Mouse (Mus musculus) olfactory bulb, adult 2 months (tissue): ENCODE measurements around the gene Brpf3. TPM values are rescaled to one million over a fixed set of nuclear protein-coding genes. Genes with fewer than 3 reads are reported as not detected.
"Not testable (repeated sequence)": the region's sequence is repeated elsewhere in the genome, so short reads cannot be mapped to it uniquely, and the experiment has no call there.

Experiments
- H3K27ac ChIP-seq: fragments of 200-500 bp; 2 replicates; pipeline ENCODE4 v1.5.1; 2012; ENCODE audit warnings: low read depth, low read length; ENCODE audit not compliant: insufficient read depth
- H3K4me1 ChIP-seq: fragments of 200-500 bp; 2 replicates; pipeline ENCODE4 v1.6.1; 2012; ENCODE audit warnings: low read length; ENCODE audit not compliant: control insufficient read depth, insufficient read depth
- H3K4me3 ChIP-seq: fragments of 200-500 bp; 2 replicates; pipeline ENCODE4 v1.5.1; 2012; ENCODE audit warnings: mild to moderate bottlenecking, low read depth, low read length, moderate library complexity; ENCODE audit not compliant: insufficient read depth
- CTCF ChIP-seq: fragments of 200-500 bp; IDR thresholded peaks from 2 replicates; pipeline ENCODE4 v1.5.1; 2012; ENCODE audit warnings: low read depth, mild to moderate bottlenecking, low read length, moderate library complexity; ENCODE audit not compliant: insufficient read depth
- POLR2A ChIP-seq: fragments of 200-500 bp; IDR thresholded peaks from 2 replicates; pipeline ENCODE4 v1.6.1; 2012; ENCODE audit warnings: mild to moderate bottlenecking, low read depth, low read length, moderate library complexity; ENCODE audit not compliant: insufficient read depth
- WGBS: fragments of 180-500 bp; shearing (Covaris S2); methylation state at CpG from one replicate; pipeline ENCODE4 v1.1.7; 2018; 5-methylcytosine and 5-hydroxymethylcytosine counted together
- polyA plus RNA-seq: library from polyadenylated mRNA; stranded (reverse); fragments of >200 nt; gene quantifications from 2 replicates; pipeline ENCODE4 v1.2.4, GENCODE M21; 2012; ENCODE audit warnings: low replicate concordance; ENCODE audit not compliant: missing spikeins, insufficient read depth, insufficient read length

Gene Brpf3
- polyA plus RNA-seq, 1 experiment, result not detected

DNA sequence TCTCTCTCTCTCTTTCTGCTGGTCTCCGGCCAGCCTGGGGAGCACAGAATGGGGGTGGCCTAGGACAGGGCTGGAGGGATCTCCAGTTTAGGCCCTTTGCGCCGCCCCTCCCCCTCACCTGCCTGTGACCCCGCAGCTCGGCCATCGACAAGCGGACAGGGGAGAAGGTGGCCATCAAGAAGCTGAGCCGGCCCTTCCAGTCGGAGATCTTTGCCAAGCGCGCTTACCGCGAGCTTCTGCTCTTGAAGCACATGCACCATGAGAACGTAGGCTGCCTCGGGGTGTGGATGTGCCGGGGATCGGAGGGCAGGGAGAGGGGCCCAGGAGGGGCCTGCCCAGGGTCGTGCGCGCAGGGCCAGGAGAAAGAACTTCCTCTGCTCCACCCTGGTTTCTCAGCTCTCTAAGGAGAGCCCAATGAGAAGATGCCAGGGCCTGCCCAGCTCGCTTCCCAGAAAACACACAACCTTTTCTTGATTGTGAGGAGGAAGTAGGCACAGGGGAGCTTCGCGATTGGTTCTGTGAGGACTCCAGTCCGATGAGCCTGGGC, 30.9 kb upstream of the Brpf3 start:
- WGBS, result 6% methylated on average over 24 of the region's 24 CpGs
- Histone ChIP-seq H3K4me3 (peak overlapping the region; percentile 16), H3K4me1 (peaks cover 15% of the 10 kb centered on the region), H3K27ac (no peak overlapping the region)
- TF ChIP-seq POLR2A, result no peak
- no peak for TF ChIP-seq CTCF

GRCm38 (mm10) chr17:28771289-28771688, 29.6 kb upstream of the Brpf3 start:
- H3K27ac ChIP-seq, result no peak overlapping the region

GRCm38 (mm10) chr17:28774303-28774702, 26.6 kb upstream of the Brpf3 start:
- H3K4me3 ChIP-seq, H3K27ac ChIP-seq: not testable (repeated sequence)
- 96% methylated on average over 8 of the region's 9 CpGs for WGBS
- H3K4me1 ChIP-seq, result peaks cover 13% of the 10 kb centered on the region

More at GRCm38 (mm10) chr17:28771289-28771688, 29.6 kb upstream of the Brpf3 start:
- no peak for TF ChIP-seq CTCF
- no peak for TF ChIP-seq POLR2A
- Histone ChIP-seq H3K4me3 (no peak overlapping the region), H3K4me1 (peaks cover 15% of the 10 kb centered on the region)
- 92% methylated on average over 5 of the region's 5 CpGs for WGBS

- TF ChIP-seq CTCF (no peak), POLR2A (no peak)
- Histone ChIP-seq H3K4me3 (no peak overlapping the region), H3K4me1 (peaks cover 5% of the 10 kb centered on the region), H3K27ac (no peak overlapping the region)
- WGBS, result 85% methylated on average over 4 of the region's 4 CpGs
Measured at GRCm38 (mm10) chr17:28775161-28775560, 25.7 kb upstream of the Brpf3 start.

- TF ChIP-seq POLR2A (no peak), CTCF (no peak)
- 96% methylated on average over 3 of the region's 3 CpGs for WGBS
- H3K4me1 ChIP-seq, result no peaks in the 10 kb centered on the region
Measured at GRCm38 (mm10) chr17:28776817-28777216, 24.1 kb upstream of the Brpf3 start.

DNA sequence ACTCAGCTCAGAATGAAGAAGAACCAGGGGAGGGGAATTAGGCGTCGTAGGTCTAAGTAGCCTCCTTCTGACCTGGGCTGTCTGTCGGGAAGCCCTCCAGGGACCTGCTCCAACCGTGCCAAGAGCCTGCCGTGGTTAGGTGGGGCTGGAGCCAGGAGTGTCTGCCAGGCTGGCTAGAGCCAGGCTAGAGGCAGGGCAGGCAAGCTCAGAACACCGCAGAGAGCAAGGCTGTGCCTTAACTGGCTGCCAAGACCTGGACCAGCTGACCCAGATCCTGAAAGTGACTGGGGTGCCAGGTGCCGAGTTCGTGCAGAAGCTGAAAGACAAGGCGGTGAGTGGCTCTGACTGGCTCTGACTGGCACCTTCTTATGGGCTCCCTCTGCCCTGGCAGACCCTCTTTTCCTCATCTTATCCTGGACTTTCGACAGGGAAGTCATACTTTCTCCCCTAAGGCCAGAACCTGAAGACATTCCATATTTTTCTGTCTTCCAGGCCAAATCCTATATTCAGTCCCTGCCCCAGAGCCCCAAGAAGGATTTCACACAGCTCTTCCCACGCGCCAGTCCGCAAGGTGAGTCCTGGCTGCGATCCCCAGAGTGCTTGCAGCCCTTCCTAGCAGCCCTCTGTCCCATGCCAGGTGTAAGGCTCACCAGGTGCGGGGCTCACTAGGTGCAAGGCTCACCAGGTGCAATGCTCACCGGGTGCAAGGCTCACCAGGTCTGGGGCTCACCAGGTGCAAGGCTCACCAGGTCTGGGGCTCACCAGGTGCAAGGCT, 23.5 kb upstream of the Brpf3 start:
- WGBS, result 69% methylated on average over 16 of the region's 16 CpGs
- no peak for TF ChIP-seq CTCF
- no peak for TF ChIP-seq POLR2A
- Histone ChIP-seq H3K27ac (no peak overlapping the region), H3K4me1 (no peaks in the 10 kb centered on the region), H3K4me3 (no peak overlapping the region)

More at GRCm38 (mm10) chr17:28776817-28777216, 24.1 kb upstream of the Brpf3 start:
- Histone ChIP-seq H3K4me3 (no peak overlapping the region), H3K27ac (no peak overlapping the region)

GRCm38 (mm10) chr17:28779735-28780134, 21.2 kb upstream of the Brpf3 start:
- H3K4me3 ChIP-seq, result no peak overlapping the region
- H3K4me1 ChIP-seq, result no peaks in the 10 kb centered on the region
- no peak for TF ChIP-seq POLR2A
- no peak for TF ChIP-seq CTCF
- WGBS, result 96% methylated on average over 3 of the region's 3 CpGs
- H3K27ac ChIP-seq, result no peak overlapping the region

DNA sequence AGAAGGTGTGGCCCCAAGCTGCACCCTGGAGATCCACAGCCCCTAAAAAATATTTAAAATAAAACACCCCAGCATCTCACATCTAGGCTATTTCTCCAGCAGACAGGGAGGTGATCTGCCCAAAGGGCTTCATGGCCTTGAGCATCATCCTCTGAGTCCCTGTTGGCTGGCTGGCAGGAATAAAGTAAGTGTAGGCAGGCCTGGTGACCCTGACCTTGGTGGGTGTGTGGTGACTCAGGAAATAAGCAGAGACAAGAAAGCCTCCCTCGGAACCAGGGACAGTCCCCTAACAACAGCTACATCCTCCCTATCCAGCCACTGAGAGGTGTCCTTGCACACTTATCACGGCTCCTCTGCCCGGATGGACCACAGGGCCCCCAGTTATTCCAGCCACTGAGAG, 20.1 kb upstream of the Brpf3 start:
- no peak overlapping the region for H3K27ac ChIP-seq
- H3K4me3 ChIP-seq, result no peak overlapping the region
- TF ChIP-seq POLR2A (no peak), CTCF (no peak)
- WGBS, result 80% methylated on average over 3 of the region's 3 CpGs
- H3K4me1 ChIP-seq, result peaks cover 3% of the 10 kb centered on the region; the same call in 1 of the 2 replicates

DNA sequence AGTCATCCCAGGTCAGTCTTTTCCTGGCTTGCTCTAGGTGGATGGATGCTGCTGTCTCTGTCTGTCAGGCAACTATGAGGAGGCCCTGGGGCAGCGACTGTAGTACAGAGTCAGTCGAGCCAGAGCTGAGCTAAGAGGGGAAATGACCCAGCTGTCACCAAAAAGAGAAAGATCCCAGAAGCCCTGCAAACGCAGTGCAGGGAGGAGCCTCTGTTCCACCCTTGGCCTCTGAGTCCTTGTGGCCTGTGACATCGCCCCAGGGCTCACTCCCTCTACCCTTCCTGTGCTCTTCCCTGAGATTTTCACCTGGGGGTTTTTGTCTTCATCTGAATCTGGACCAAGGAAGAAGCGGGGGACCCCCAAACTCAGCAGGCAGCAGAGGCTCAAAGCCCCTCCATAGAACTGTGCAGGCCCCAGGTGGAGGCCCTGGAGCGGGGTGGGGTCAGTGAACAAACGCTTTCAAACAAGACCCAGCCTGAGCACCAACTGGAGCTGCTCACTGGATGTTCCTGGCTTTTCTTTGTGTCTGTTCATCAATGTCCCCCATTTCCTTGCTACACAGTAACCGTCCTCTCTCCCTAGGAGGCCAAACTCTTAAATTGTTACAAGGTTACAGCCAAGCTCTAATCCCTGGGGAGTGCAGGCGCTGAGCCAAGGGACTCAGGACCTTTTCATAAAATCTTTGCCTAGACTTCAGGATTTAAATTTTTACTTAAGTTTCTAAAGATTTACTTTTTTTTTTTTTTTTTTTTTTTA, 19.4 kb upstream of the Brpf3 start:
- Histone ChIP-seq H3K27ac (no peak overlapping the region), H3K4me3 (no peak overlapping the region), H3K4me1 (peaks cover 6% of the 10 kb centered on the region)
- TF ChIP-seq POLR2A (no peak), CTCF (no peak)
- WGBS, result 75% methylated on average over 9 of the region's 9 CpGs
